In the genomic region with DNA sequence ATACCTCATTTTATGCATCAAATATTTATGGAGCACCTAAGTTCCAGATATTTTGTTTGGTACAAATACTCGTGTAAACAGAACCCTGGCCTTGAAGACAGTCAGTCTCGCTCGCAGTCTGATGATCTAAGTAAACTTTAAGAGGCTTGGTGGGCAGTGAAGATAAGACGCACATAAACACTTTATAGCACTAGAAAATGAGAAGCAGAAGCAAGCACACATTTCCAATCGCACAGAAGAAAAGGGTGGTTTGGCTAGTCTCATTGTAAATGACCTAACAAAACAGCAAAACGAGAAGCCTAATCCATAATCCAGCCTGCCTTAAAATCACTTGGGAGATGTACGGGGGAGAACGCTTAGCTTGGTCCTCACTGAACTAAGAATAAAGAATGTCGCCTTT, we compare ENCODE assay signal across 8 mouse cellular contexts. TPM values are rescaled to one million over a fixed set of nuclear protein-coding genes. Genes with fewer than 3 reads are reported as not detected.
DNase-seq lines count a peak whose midpoint lies in the region; ATAC-seq and TF ChIP-seq lines count a peak whose summit lies in the region.

No protein-coding gene starts in this region.

- H3K4me3 ChIP-seq in heart, embryonic 13.5 days = peak overlapping the region; percentile 74
- peak overlapping the region; percentile 65 to 76 for H3K4me3 ChIP-seq in ES-E14 (ENCODE audit: insufficient read depth in 1 of 2, low read depth in 1 of 2, low read length in 2 of 2, poor library complexity in 1 of 2, severe bottlenecking in 1 of 2)
- peak overlapping the region; percentile 64 for H3K4me3 ChIP-seq in forebrain, embryonic 15.5 days
- peak overlapping the region; percentile 92 for H3K4me3 ChIP-seq in liver, embryonic 16.5 days (ENCODE audit: low read depth, low read length)

- H3K27ac ChIP-seq in heart, embryonic 13.5 days (replicated peaks) = peak overlapping the region; percentile 99
- no peak overlapping the region for H3K27ac ChIP-seq in ES-E14 (ENCODE audit: insufficient read depth, low read depth, low read length, poor library complexity, severe bottlenecking)
- peak overlapping the region; percentile 99 for H3K27ac ChIP-seq in forebrain, embryonic 15.5 days (replicated peaks)
- H3K27ac ChIP-seq in liver, embryonic 16.5 days (ENCODE audit: low read length) = peak overlapping the region; percentile 95

- no peak for ATAC-seq in heart, embryonic 13.5 days (ENCODE audit: extremely low read depth, insufficient number of reproducible peaks, low FRiP score, low TSS enrichment)
- no peak for ATAC-seq in forebrain, embryonic 15.5 days (replicated peaks)
- ATAC-seq in liver, embryonic 16.5 days (ENCODE audit: low read depth) = no peak

- H3K4me1 ChIP-seq in heart, embryonic 13.5 days = peaks cover 25% of the 10 kb centered on the region
- peaks cover 0 to 4% of the 10 kb centered on the region in 2 experiments; a peak in 1 of 4 replicates for H3K4me1 ChIP-seq in ES-E14 (ENCODE audit: control insufficient read depth in 2 of 2, insufficient read depth in 2 of 2, low read length in 2 of 2, poor library complexity in 1 of 2)
- H3K4me1 ChIP-seq in forebrain, embryonic 15.5 days = peaks cover 29% of the 10 kb centered on the region
- peaks cover 7% of the 10 kb centered on the region for H3K4me1 ChIP-seq in liver, embryonic 16.5 days (ENCODE audit: control insufficient read depth, low read depth, low read length)

- peaks cover 10% of the 10 kb centered on the region for H3K36me3 ChIP-seq in heart, embryonic 13.5 days
- peaks cover 3% of the 10 kb centered on the region; the same call in 1 of the 2 replicates for H3K36me3 ChIP-seq in ES-E14 (ENCODE audit: control insufficient read depth, insufficient read depth, low read length, poor library complexity, severe bottlenecking)
- peaks cover 3% of the 10 kb centered on the region; the same call in 1 of the 2 replicates for H3K36me3 ChIP-seq in forebrain, embryonic 15.5 days
- peaks cover 5% of the 10 kb centered on the region for H3K36me3 ChIP-seq in liver, embryonic 16.5 days (ENCODE audit: control insufficient read depth, insufficient read depth)

- no peaks in the 10 kb centered on the region for H3K27me3 ChIP-seq in heart, embryonic 13.5 days (replicated peaks)
- no peaks in the 10 kb centered on the region for H3K27me3 ChIP-seq in forebrain, embryonic 15.5 days
- H3K27me3 ChIP-seq in liver, embryonic 16.5 days (ENCODE audit: control insufficient read depth, insufficient read depth, low read depth, low read length) = no peaks in the 10 kb centered on the region

- no peak for DNase-seq in heart, adult 11 months
- peak; percentile 17 for DNase-seq in ES-E14 (ENCODE audit: low read depth, low spot score)
- DNase-seq in yolk sac, embryonic 10.5 days (ENCODE audit: low spot score) = no peak
- no peak for DNase-seq in thymus, adult 18-20 months
- DNase-seq in thymus, postnatal 10 days (ENCODE audit: low spot score in 2 of 2) = no peak

- no peaks in the 10 kb centered on the region for H3K9me3 ChIP-seq in heart, embryonic 13.5 days
- H3K9me3 ChIP-seq in ES-E14 (ENCODE audit: control insufficient read depth, insufficient read depth, low read depth, low read length) = no peaks in the 10 kb centered on the region
- H3K9me3 ChIP-seq in forebrain, embryonic 15.5 days = no peaks in the 10 kb centered on the region
- no peaks in the 10 kb centered on the region for H3K9me3 ChIP-seq in liver, embryonic 16.5 days (replicated peaks; ENCODE audit: control insufficient read depth, low read length)

- 41% methylated on average over 9 of the region's 9 CpGs for WGBS in heart, embryonic 13.5 days
- WGBS in forebrain, embryonic 15.5 days = 43% methylated on average over 9 of the region's 9 CpGs
- 16% methylated on average over 9 of the region's 9 CpGs for WGBS in liver, embryonic 16.5 days (ENCODE audit: insufficient replicate concordance)

- H3K4me2 ChIP-seq in heart, embryonic 13.5 days = peak overlapping the region; percentile 81
- H3K4me2 ChIP-seq in forebrain, embryonic 15.5 days (replicated peaks) = peak overlapping the region; percentile 60
- peak overlapping the region; percentile 95 for H3K4me2 ChIP-seq in liver, embryonic 16.5 days (ENCODE audit: low read depth, low read length)

- in situ Hi-C loops in ES-E14 (cut with MboI; ENCODE audit: low sequenced_read_pairs in 2 of 2, unreplicated experiment in 2 of 2) = no loop called here

- H3K9ac ChIP-seq in heart, embryonic 13.5 days = peak overlapping the region; percentile 95
- peak overlapping the region; percentile 75 for H3K9ac ChIP-seq in ES-E14 (ENCODE audit: insufficient read depth, low read depth, low read length, poor library complexity, severe bottlenecking)
- peak overlapping the region; percentile 48 for H3K9ac ChIP-seq in forebrain, embryonic 15.5 days (replicated peaks)
- peak overlapping the region; percentile 94 for H3K9ac ChIP-seq in liver, embryonic 16.5 days (ENCODE audit: low read depth, low read length)

TF ChIP-seq in ES-E14, 5 proteins besides CTCF, POLR2A, EP300 and RAD21:
- TF ChIP-seq HCFC1 (IDR thresholded peaks at IDR 0.05; ENCODE audit: borderline replicate concordance, insufficient read depth, low read length) (no peak), ZNF384 (IDR thresholded peaks at IDR 0.05; ENCODE audit: low read depth, low read length) (no peak), CHD2 (IDR thresholded peaks at IDR 0.05; ENCODE audit: low read depth, low read length) (no peak), MAFK (IDR thresholded peaks at IDR 0.05; ENCODE audit: insufficient read depth, low read depth, low read length) (no peak), ZC3H11A (IDR thresholded peaks at IDR 0.05; ENCODE audit: borderline replicate concordance, low read depth, low read length) (no peak)

RNA-seq across cellular contexts. Expression of a gene that starts 0.4 kb away (rescaled TPM):
- polyA plus RNA-seq in heart, embryonic 13.5 days (2015; fragmentation: Nextera tagmentation; extraction: Ambion mirVana) = 162 and 175 TPM in 2 replicates
- total RNA-seq in ES-E14 (2012; rRNA removed) = 44.5 and 78.0 TPM in 2 replicates
- polyA plus RNA-seq in forebrain, embryonic 15.5 days (2015; fragmentation: Nextera tagmentation; extraction: Ambion mirVana) = 266 and 271 TPM in 2 replicates
- 74.2 and 85.6 TPM in 2 replicates for polyA plus RNA-seq in liver, embryonic 16.5 days (2015; fragmentation: Nextera tagmentation; extraction: Ambion mirVana)
